Mouse (Mus musculus): ENCODE measurements around the gene Hic1.

The Hic1 gene

GRCm38 (mm10) chr11:75169405-75170080 lies at the start of gene Hic1:
Gene Hic1 (minus strand): TSS chr11:75169519.
- peak; percentile 34 for DNase-seq (ENCODE audit: extremely low spot score, low spot score)

- DNase-seq (ENCODE audit: extremely low spot score, low spot score), result no peak
These were observed 45.0 kb upstream of the Hic1 start for GRCm38 (mm10) chr11:75214081-75214950.

GRCm38 (mm10) chr11:75213372-75214080 lies 44.2 kb upstream of the Hic1 start:
- DNase-seq (ENCODE audit: extremely low spot score, low spot score), result peak; percentile 52

GRCm38 (mm10) chr11:75212876-75213275 lies 43.6 kb upstream of the Hic1 start:
- no peak for DNase-seq (ENCODE audit: extremely low spot score, low spot score)

- no peak for DNase-seq (ENCODE audit: extremely low spot score, low spot score)
These were observed 42.8 kb upstream of the Hic1 start for GRCm38 (mm10) chr11:75212031-75212667.

- DNase-seq (ENCODE audit: extremely low spot score, low spot score), result no peak
These were observed 41.4 kb upstream of the Hic1 start for GRCm38 (mm10) chr11:75210755-75211154.

- DNase-seq (ENCODE audit: extremely low spot score, low spot score), result no peak
These were observed 40.8 kb upstream of the Hic1 start for GRCm38 (mm10) chr11:75210093-75210492.

GRCm38 (mm10) chr11:75209363-75209762 lies 40.0 kb upstream of the Hic1 start:
- no peak for DNase-seq (ENCODE audit: extremely low spot score, low spot score)

GRCm38 (mm10) chr11:75206347-75206746 lies 37.0 kb upstream of the Hic1 start:
- no peak for DNase-seq (ENCODE audit: extremely low spot score, low spot score)

GRCm38 (mm10) chr11:75204472-75204871 lies 35.2 kb upstream of the Hic1 start:
- no peak for DNase-seq (ENCODE audit: extremely low spot score, low spot score)

- DNase-seq (ENCODE audit: extremely low spot score, low spot score), result no peak
These were observed 34.6 kb upstream of the Hic1 start for GRCm38 (mm10) chr11:75203926-75204325.

GRCm38 (mm10) chr11:75201721-75202120 lies 32.4 kb upstream of the Hic1 start:
- DNase-seq (ENCODE audit: extremely low spot score, low spot score), result no peak

GRCm38 (mm10) chr11:75200935-75201334 lies 31.6 kb upstream of the Hic1 start:
- no peak for DNase-seq (ENCODE audit: extremely low spot score, low spot score)

- no peak for DNase-seq (ENCODE audit: extremely low spot score, low spot score)
These were observed 30.6 kb upstream of the Hic1 start for GRCm38 (mm10) chr11:75199951-75200350.

- no peak for DNase-seq (ENCODE audit: extremely low spot score, low spot score)
These were observed 29.5 kb upstream of the Hic1 start for GRCm38 (mm10) chr11:75198792-75199191.

- no peak for DNase-seq (ENCODE audit: extremely low spot score, low spot score)
These were observed 28.6 kb upstream of the Hic1 start for GRCm38 (mm10) chr11:75197956-75198355.

- no peak for DNase-seq (ENCODE audit: extremely low spot score, low spot score)
These were observed 26.8 kb upstream of the Hic1 start for GRCm38 (mm10) chr11:75196131-75196530.

- DNase-seq (ENCODE audit: extremely low spot score, low spot score), result no peak
These were observed 25.6 kb upstream of the Hic1 start for GRCm38 (mm10) chr11:75194850-75195461.

GRCm38 (mm10) chr11:75194121-75194849 lies 25.0 kb upstream of the Hic1 start:
- peak; percentile 63 for DNase-seq (ENCODE audit: extremely low spot score, low spot score)
